Mouse (Mus musculus): Measurements from ENCODE around the gene Cenpp. TPM values are rescaled to one million over a fixed set of nuclear protein-coding genes. Genes with fewer than 3 reads are reported as not detected.

Gene Cenpp
- polyA plus RNA-seq, 1 experiment from 2014 or later: 26.8 TPM

- Histone ChIP-seq H3K9me3 (replicated peaks) (no peaks in the 10 kb centered on the region), H3K36me3 (ENCODE audit: poor library complexity, severe bottlenecking) (peaks cover 30% of the 10 kb centered on the region), H3K4me2 (no peak overlapping the region), H3K9ac (no peak overlapping the region), H3K4me1 (0 out of 2 replicates have a peak, but pooled peaks cover 4% of the 10 kb centered on the region), H3K27me3 (no peaks in the 10 kb centered on the region), H3K27ac (no peak overlapping the region), H3K4me3 (no peak overlapping the region)
- no peak for ATAC-seq
- 76% methylated on average over 2 of the region's 2 CpGs for WGBS
Observed at GRCm38 (mm10) chr13:49467585-49467984, 185.0 kb downstream of the Cenpp start.

GRCm38 (mm10) chr13:49466393-49467075 is 186.1 kb downstream of the Cenpp start:
- H3K27me3 ChIP-seq: no peaks in the 10 kb centered on the region
- H3K36me3 ChIP-seq (ENCODE audit: poor library complexity, severe bottlenecking): peaks cover 40% of the 10 kb centered on the region
- H3K9ac ChIP-seq: no peak overlapping the region
- H3K4me2 ChIP-seq: no peak overlapping the region
- ATAC-seq: no peak
- WGBS: 87% methylated on average over 11 of the region's 11 CpGs
- 0 out of 2 replicates have a peak, but pooled peaks cover 4% of the 10 kb centered on the region for H3K4me1 ChIP-seq
- H3K4me3 ChIP-seq: no peak overlapping the region
- no peak overlapping the region for H3K27ac ChIP-seq
- no peaks in the 10 kb centered on the region for H3K9me3 ChIP-seq (replicated peaks)

GRCm38 (mm10) chr13:49465875-49466274 is 186.7 kb downstream of the Cenpp start:
- Histone ChIP-seq H3K9ac (no peak overlapping the region), H3K4me2 (no peak overlapping the region), H3K27me3 (no peaks in the 10 kb centered on the region), H3K4me1 (no peaks in the 10 kb centered on the region), H3K36me3 (ENCODE audit: poor library complexity, severe bottlenecking) (peaks cover 47% of the 10 kb centered on the region), H3K4me3 (no peak overlapping the region), H3K9me3 (replicated peaks) (no peaks in the 10 kb centered on the region), H3K27ac (no peak overlapping the region)
- WGBS: 92% methylated on average over 4 of the region's 4 CpGs
- no peak for ATAC-seq

- no peak overlapping the region for H3K9ac ChIP-seq
- peaks cover 70% of the 10 kb centered on the region for H3K36me3 ChIP-seq (ENCODE audit: poor library complexity, severe bottlenecking)
- WGBS: 98% methylated on average over 2 of the region's 2 CpGs
- no peak for ATAC-seq
- H3K4me1 ChIP-seq: no peaks in the 10 kb centered on the region
- H3K27me3 ChIP-seq: no peaks in the 10 kb centered on the region
- no peak overlapping the region for H3K27ac ChIP-seq
- no peaks in the 10 kb centered on the region for H3K9me3 ChIP-seq (replicated peaks)
- no peak overlapping the region for H3K4me3 ChIP-seq
- no peak overlapping the region for H3K4me2 ChIP-seq
Observed at GRCm38 (mm10) chr13:49462921-49463320, 189.7 kb downstream of the Cenpp start.

- WGBS: 83% methylated on average over 15 of the region's 15 CpGs
- Histone ChIP-seq H3K27me3 (no peaks in the 10 kb centered on the region), H3K36me3 (ENCODE audit: poor library complexity, severe bottlenecking) (peaks cover 78% of the 10 kb centered on the region), H3K9ac (no peak overlapping the region), H3K9me3 (replicated peaks) (no peaks in the 10 kb centered on the region), H3K4me3 (no peak overlapping the region), H3K27ac (no peak overlapping the region), H3K4me2 (no peak overlapping the region), H3K4me1 (no peaks in the 10 kb centered on the region)
- no peak for ATAC-seq
Observed at GRCm38 (mm10) chr13:49461458-49462132, 191.0 kb downstream of the Cenpp start.

GRCm38 (mm10) chr13:49460692-49461414 is 191.7 kb downstream of the Cenpp start:
- Histone ChIP-seq H3K27ac (no peak overlapping the region), H3K27me3 (no peaks in the 10 kb centered on the region), H3K36me3 (ENCODE audit: poor library complexity, severe bottlenecking) (peaks cover 77% of the 10 kb centered on the region), H3K4me2 (no peak overlapping the region), H3K4me3 (no peak overlapping the region), H3K9me3 (replicated peaks) (no peaks in the 10 kb centered on the region), H3K4me1 (no peaks in the 10 kb centered on the region), H3K9ac (no peak overlapping the region)
- ATAC-seq: no peak
- WGBS: 87% methylated on average over 5 of the region's 5 CpGs

- no peak overlapping the region for H3K27ac ChIP-seq
- ATAC-seq: no peak
- no peak overlapping the region for H3K4me2 ChIP-seq
- WGBS: 90% methylated on average over 4 of the region's 4 CpGs
- no peak overlapping the region for H3K9ac ChIP-seq
- peaks cover 74% of the 10 kb centered on the region for H3K36me3 ChIP-seq (ENCODE audit: poor library complexity, severe bottlenecking)
- no peak overlapping the region for H3K4me3 ChIP-seq
- no peaks in the 10 kb centered on the region for H3K4me1 ChIP-seq
- no peaks in the 10 kb centered on the region for H3K9me3 ChIP-seq (replicated peaks)
- no peaks in the 10 kb centered on the region for H3K27me3 ChIP-seq
Observed at GRCm38 (mm10) chr13:49460276-49460675, 192.3 kb downstream of the Cenpp start.

- Histone ChIP-seq H3K4me3 (no peak overlapping the region), H3K27ac (no peak overlapping the region), H3K9me3 (replicated peaks) (no peaks in the 10 kb centered on the region), H3K4me1 (no peaks in the 10 kb centered on the region), H3K36me3 (ENCODE audit: poor library complexity, severe bottlenecking) (peaks cover 37% of the 10 kb centered on the region), H3K27me3 (no peaks in the 10 kb centered on the region), H3K4me2 (no peak overlapping the region), H3K9ac (no peak overlapping the region)
- 45% methylated on average over 5 of the region's 5 CpGs for WGBS
- peak; percentile 87 for ATAC-seq
Observed at GRCm38 (mm10) chr13:49449318-49449749, 203.3 kb downstream of the Cenpp start.

- no peak overlapping the region for H3K9ac ChIP-seq
- no peak overlapping the region for H3K4me2 ChIP-seq
- H3K27me3 ChIP-seq: no peaks in the 10 kb centered on the region
- no peak for ATAC-seq
- 94% methylated on average over 6 of the region's 6 CpGs for WGBS
- no peaks in the 10 kb centered on the region for H3K9me3 ChIP-seq (replicated peaks)
- no peak overlapping the region for H3K27ac ChIP-seq
- H3K4me3 ChIP-seq: no peak overlapping the region
- H3K4me1 ChIP-seq: no peaks in the 10 kb centered on the region
- peaks cover 47% of the 10 kb centered on the region for H3K36me3 ChIP-seq (ENCODE audit: poor library complexity, severe bottlenecking)
Observed at GRCm38 (mm10) chr13:49444451-49444850, 208.1 kb downstream of the Cenpp start.

GRCm38 (mm10) chr13:49436170-49436569 is 216.4 kb downstream of the Cenpp start:
- no peak for ATAC-seq
- H3K4me2 ChIP-seq: no peak overlapping the region
- H3K4me1 ChIP-seq: no peaks in the 10 kb centered on the region
- H3K27ac ChIP-seq: no peak overlapping the region
- H3K9ac ChIP-seq: no peak overlapping the region
- no peaks in the 10 kb centered on the region for H3K27me3 ChIP-seq
- H3K36me3 ChIP-seq (ENCODE audit: poor library complexity, severe bottlenecking): peaks cover 46% of the 10 kb centered on the region
- 88% methylated on average over 4 of the region's 4 CpGs for WGBS
- H3K4me3 ChIP-seq: no peak overlapping the region
- H3K9me3 ChIP-seq (replicated peaks): no peaks in the 10 kb centered on the region

GRCm38 (mm10) chr13:49435745-49436144 is 216.8 kb downstream of the Cenpp start:
- Histone ChIP-seq H3K36me3 (ENCODE audit: poor library complexity, severe bottlenecking) (peaks cover 46% of the 10 kb centered on the region), H3K4me3 (no peak overlapping the region), H3K9me3 (replicated peaks) (no peaks in the 10 kb centered on the region), H3K27me3 (no peaks in the 10 kb centered on the region), H3K4me2 (no peak overlapping the region), H3K9ac (no peak overlapping the region), H3K27ac (no peak overlapping the region), H3K4me1 (no peaks in the 10 kb centered on the region)
- WGBS: 96% methylated on average over 1 of the region's 1 CpGs
- ATAC-seq: no peak

Measured in forebrain, embryonic 13.5 days (tissue).